In the genomic region with DNA sequence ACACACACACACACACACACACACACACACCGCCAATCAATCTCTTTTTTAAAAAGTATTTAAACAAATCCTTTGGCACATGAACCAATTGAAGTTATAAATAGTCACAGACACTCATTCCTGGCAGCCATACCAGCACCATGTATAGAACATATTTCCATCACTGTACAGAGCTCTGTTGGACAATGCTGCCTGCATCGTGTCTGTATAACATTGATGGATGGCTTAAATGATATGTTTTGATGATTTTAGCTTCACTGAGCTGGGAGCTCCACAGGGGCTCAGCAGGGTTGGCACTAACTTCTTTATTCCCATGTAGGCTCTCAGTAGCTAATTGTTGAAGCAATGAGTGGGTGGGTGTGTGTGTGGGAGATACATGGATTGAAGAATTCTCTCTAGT, we compare ENCODE assay signal across 18 mouse cellular contexts. TPM values are rescaled to one million over a fixed set of nuclear protein-coding genes. Genes with fewer than 3 reads are reported as not detected.
"Had no signal": no experiment of that assay in that cellular context is flagged by ENCODE, and none has a peak within 500 bp of the region (broad histone marks: within the 10 kb centered on the region; RNA-seq: fewer than 3 reads in every experiment).

No protein-coding gene starts in this region.

- ATAC-seq: liver, postnatal 0 days; lung, postnatal 0 days; midbrain, embryonic 15.5 days had no signal

- H3K27me3 ChIP-seq: lung, embryonic 15.5 days; megakaryocyte, embryonic 14.5 days; midbrain, embryonic 12.5 days; midbrain, embryonic 15.5 days; neural tube, embryonic 12.5 days; stomach, embryonic 15.5 days had no signal

- H3K27ac ChIP-seq: lung, embryonic 15.5 days; macrophage; midbrain, embryonic 12.5 days; midbrain, embryonic 15.5 days; neural tube, embryonic 12.5 days; stomach, embryonic 15.5 days; stomach, postnatal 0 days had no signal

- H3K9ac ChIP-seq: liver, postnatal 0 days; lung, embryonic 15.5 days; midbrain, embryonic 12.5 days; midbrain, embryonic 15.5 days; neural tube, embryonic 12.5 days; stomach, embryonic 15.5 days had no signal

- H3K4me1 ChIP-seq: lung, embryonic 15.5 days; megakaryocyte, embryonic 14.5 days; stomach, embryonic 15.5 days had no signal

- H3K36me3 ChIP-seq: lung, embryonic 15.5 days; midbrain, embryonic 12.5 days; midbrain, embryonic 15.5 days; neural tube, embryonic 12.5 days; stomach, embryonic 15.5 days had no signal

- H3K4me2 ChIP-seq: lung, embryonic 15.5 days; midbrain, embryonic 12.5 days; midbrain, embryonic 15.5 days; neural tube, embryonic 12.5 days; stomach, embryonic 15.5 days had no signal

- DNase-seq: liver, postnatal 0 days; lung, adult 2 months; lung, postnatal 14 days; lung, postnatal 36 days; thymus, adult 2 months; thymus, postnatal 25 days; thymus, postnatal 4 days had no signal

- H3K9me3 ChIP-seq: lung, embryonic 15.5 days; midbrain, embryonic 15.5 days; stomach, embryonic 15.5 days had no signal

- H3K4me3 ChIP-seq: lung, embryonic 15.5 days; megakaryocyte, embryonic 14.5 days; midbrain, embryonic 12.5 days; midbrain, embryonic 15.5 days; neural tube, embryonic 12.5 days; stomach, embryonic 15.5 days had no signal

RNA-seq across cellular contexts. Expression of a gene that starts 11.9 kb away (rescaled TPM):
- total RNA-seq: monocyte, adult 5-6 weeks; neutrophil, adult 5-6 weeks had no signal
- polyA plus RNA-seq: macrophage had no signal
